Mouse (Mus musculus): ENCODE data around the gene Gjb6. TPM values are rescaled to one million over a fixed set of nuclear protein-coding genes. Genes with fewer than 3 reads are reported as not detected.

Gjb6 gene
- not detected for total RNA-seq (2021)
- long read RNA-seq, experiment 1, result 0 reads
- long read RNA-seq, experiment 2, result 0 reads

GRCm38 (mm10) chr14:57133161-57133661, at the start of gene Gjb6:
Gjb6 (minus strand) TSS chr14:57133611.
- no peak for TF ChIP-seq CTCF (IDR thresholded peaks at IDR 0.05)
- peak within 1 kb of the TSS; percentile 33; the same call in 1 of the 2 replicates for H3K4me3 ChIP-seq
- no peak for DNase-seq
- no peak within 1 kb of the TSS for H3K27ac ChIP-seq
- intact Hi-C loops (cut with DNase I), result no loop called here

DNA sequence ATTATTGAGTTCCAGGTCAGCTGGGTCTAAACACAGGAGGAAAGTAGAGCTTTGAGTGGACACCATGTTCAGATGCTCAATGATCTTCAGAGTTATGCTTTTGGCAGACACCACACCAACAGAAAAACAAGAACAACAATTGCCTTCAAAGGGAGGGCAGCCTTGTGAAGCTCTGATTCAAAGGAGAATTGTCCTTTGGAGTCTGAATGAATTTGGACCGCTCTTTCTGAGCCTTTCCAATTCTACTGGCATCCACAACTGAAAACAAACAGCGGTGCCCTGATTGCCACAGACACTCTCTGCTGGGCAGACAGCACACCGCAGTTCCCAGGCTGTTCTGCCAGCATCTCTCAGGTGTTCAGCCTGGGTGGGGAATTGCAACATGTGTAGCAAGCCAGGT, 32.1 kb upstream of the Gjb6 start:
- Histone ChIP-seq H3K27ac (no peak overlapping the region), H3K4me3 (no peak overlapping the region)
- TF ChIP-seq CTCF (IDR thresholded peaks at IDR 0.05), result no peak
- intact Hi-C loops (cut with DNase I), result no loop called here
- DNase-seq, result no peak

DNA sequence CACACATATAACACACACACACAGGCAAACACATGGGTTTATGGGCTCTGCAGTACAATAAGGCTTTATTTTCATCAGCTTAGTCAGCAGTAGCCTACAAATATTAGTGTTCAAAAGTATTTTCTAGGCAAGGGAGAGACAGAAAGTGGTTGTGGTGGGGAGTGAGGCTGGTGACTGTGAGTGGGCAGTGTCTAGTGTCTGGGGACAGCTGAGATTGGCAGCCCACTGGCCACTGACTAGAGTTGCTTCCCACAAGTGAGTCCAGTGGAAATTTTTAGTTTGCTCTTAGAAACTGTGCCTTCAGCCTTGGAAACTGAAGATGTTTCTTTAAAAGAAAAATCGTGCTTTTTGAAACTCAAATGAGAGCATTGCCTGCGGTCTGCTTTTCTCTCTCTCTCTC, 28.4 kb upstream of the Gjb6 start:
- no peak for DNase-seq
- Histone ChIP-seq H3K27ac (no peak overlapping the region), H3K4me3 (peak overlapping the region; percentile 24)
- no peak for TF ChIP-seq CTCF (IDR thresholded peaks at IDR 0.05)
- intact Hi-C loops (cut with DNase I), result no loop called here

GRCm38 (mm10) chr14:57161201-57161600, 27.8 kb upstream of the Gjb6 start:
- intact Hi-C loops (cut with DNase I), result no loop called here
- H3K27ac ChIP-seq, result no peak overlapping the region
- H3K4me3 ChIP-seq, result no peak overlapping the region
- TF ChIP-seq CTCF (IDR thresholded peaks at IDR 0.05), result no peak
- peak; percentile 82 for DNase-seq

DNA sequence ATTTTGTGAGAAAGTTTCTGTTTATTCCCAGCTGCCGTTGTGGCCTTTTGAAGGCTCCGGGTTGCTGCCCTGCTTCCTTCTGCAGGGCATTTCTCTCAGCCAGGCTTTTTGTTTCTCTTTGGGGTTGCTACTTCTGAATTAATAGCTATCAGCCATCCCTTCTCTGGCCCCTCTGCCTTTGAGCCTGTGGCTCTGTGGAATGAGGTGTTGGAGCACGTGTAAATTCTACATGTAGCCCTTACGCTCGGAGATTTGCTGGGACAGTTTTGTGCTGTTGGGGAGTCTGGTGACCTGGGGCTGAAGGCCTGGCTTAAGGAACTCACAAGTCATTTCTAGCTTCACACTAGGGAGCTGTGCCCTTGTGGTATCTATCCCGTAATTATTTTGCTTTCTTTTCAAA, 21.5 kb upstream of the Gjb6 start:
- TF ChIP-seq CTCF (IDR thresholded peaks at IDR 0.05), result no peak
- DNase-seq, result no peak
- intact Hi-C loops (cut with DNase I), result no loop called here
- Histone ChIP-seq H3K4me3 (no peak overlapping the region), H3K27ac (no peak overlapping the region)

- DNase-seq, result no peak
- intact Hi-C loops (cut with DNase I), result no loop called here
- no peak for TF ChIP-seq CTCF (IDR thresholded peaks at IDR 0.05)
- no peak overlapping the region for H3K4me3 ChIP-seq
- H3K27ac ChIP-seq, result no peak overlapping the region
Observed at GRCm38 (mm10) chr14:57145741-57146140, 12.3 kb upstream of the Gjb6 start.

DNA sequence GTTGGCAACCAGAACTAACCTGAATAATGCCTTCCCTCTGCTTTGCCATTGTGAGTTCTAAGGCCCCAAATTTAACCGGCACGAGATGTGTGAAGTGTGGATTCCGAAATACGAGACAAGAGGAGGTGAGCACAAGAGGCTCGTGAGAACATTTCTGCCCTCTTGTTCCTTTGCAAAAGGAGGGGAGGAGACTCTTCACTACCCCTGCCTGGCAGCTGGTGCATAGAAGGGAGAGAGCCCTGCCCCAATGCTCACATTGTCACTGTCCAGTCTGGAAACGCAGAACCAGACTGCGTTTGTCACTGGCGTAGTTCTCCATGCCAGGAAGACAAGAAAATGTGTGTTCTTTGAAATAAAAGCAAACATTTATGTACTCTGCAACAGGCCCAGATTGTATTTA, 1.9 kb upstream of the Gjb6 start:
- no peak for DNase-seq
- H3K27ac ChIP-seq, result no peak overlapping the region
- no peak overlapping the region for H3K4me3 ChIP-seq
- intact Hi-C loops (cut with DNase I), result no loop called here
- no peak for TF ChIP-seq CTCF (IDR thresholded peaks at IDR 0.05)

DNA sequence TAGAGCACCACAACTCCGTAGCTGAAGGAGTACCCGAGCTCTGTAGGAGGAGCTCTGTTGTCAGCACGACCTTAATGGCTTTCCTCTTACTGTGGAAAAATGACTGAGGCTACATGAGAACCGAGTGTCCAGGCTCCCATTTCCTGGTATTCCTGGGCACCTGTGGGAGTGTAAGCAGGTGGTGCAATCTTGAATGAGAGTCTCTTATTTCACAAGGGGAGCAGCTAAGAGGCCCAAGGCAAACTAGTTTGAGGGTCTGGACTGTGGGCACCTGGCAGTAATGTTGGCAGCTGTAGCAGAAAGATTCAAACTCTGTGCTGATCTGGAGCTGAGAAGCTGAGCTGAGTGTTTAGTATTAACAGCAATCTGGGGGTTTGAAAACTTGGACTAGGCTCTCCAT, 6.0 kb downstream of the Gjb6 start:
- no peak overlapping the region for H3K27ac ChIP-seq
- intact Hi-C loops (cut with DNase I), result no loop called here
- H3K4me3 ChIP-seq, result no peak overlapping the region
- DNase-seq, result no peak
- no peak for TF ChIP-seq CTCF (IDR thresholded peaks at IDR 0.05)

GRCm38 (mm10) chr14:57122295-57122694, 11.1 kb downstream of the Gjb6 start:
- TF ChIP-seq CTCF (IDR thresholded peaks at IDR 0.05), result no peak
- intact Hi-C loops (cut with DNase I), result no loop called here

DNA sequence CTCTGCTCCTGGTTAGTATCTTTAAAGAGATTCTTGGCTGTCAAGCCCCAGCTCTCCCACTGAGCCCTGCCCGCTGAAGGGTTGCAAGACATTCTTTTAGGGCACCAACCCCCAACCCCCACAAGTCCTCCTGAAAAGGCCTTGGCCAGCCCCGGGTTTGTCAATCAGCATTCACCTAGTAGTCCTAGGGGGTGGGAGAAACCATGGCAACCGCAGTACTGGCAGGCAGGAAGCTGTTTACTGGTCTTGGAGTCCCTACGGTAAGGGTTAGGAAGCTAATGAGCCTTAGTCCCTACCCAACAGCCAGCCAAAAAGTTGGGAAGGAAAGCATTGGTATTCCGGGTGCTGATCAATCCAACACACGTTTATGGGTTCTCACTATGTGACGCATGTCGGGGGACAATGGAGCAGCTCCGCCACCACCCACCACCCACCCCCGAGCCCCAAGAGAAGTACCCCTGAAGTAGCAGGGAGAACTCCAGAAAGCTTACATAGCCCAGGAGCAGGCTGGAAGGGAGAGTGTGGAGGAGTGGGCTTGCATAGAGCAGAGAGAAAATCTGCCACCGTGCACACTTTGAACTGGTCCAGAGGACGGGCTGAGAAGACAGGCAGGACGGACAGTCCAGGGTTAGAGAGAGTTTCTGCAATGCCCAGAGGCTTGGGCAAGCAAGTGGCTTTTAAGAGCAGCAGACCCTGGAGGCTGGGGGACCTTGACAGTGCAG, 17.4 kb downstream of the Gjb6 start, which contains the start of gene Gm4491:
TSS of gene Gm4491 (minus strand) at position 61 of the 722 bp plus-strand sequence.
- no peak within 1 kb of the TSS for H3K27ac ChIP-seq
- no peak for DNase-seq
- no peak within 1 kb of the TSS for H3K4me3 ChIP-seq
- intact Hi-C loops (cut with DNase I), result no loop called here
- TF ChIP-seq CTCF (IDR thresholded peaks at IDR 0.05), result no peak

More at GRCm38 (mm10) chr14:57122295-57122694, 11.1 kb downstream of the Gjb6 start:
- Histone ChIP-seq H3K4me3 (no peak overlapping the region), H3K27ac (no peak overlapping the region)
- DNase-seq, result no peak

DNA sequence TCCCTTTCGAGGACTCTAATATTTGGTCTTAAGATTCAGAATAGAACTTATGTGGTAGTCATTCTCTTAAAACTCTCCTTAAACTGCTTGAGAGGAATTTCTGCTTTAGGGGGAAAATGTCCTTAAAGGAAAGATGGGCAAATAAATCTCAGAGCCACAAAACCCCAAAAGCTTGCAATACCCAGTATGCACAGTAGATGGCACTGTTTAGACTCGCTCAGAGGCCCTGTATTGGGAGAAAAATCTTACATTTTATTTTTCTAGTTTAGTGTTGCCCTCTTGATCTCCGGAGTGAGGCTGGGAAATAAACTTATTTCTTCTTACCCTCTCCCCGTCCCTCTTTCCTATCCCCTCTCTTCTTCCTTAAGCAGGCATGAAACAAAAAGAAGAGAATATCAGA, 24.2 kb downstream of the Gjb6 start:
- no peak overlapping the region for H3K4me3 ChIP-seq
- peak; percentile 91 for TF ChIP-seq CTCF (IDR thresholded peaks at IDR 0.05)
- no peak overlapping the region for H3K27ac ChIP-seq
- intact Hi-C loops (cut with DNase I), result loop anchor here (1.0 kb wide), 1 partner anchor 253 kb away; no protein-coding TSS in a partner anchor
- no peak for DNase-seq

GRCm38 (mm10) chr14:57107916-57108315, 25.5 kb downstream of the Gjb6 start:
- Histone ChIP-seq H3K4me3 (no peak overlapping the region), H3K27ac (no peak overlapping the region)
- intact Hi-C loops (cut with DNase I), result no loop called here
- TF ChIP-seq CTCF (IDR thresholded peaks at IDR 0.05), result no peak
- no peak for DNase-seq

- intact Hi-C loops (cut with DNase I), result no loop called here
- Histone ChIP-seq H3K27ac (no peak overlapping the region), H3K4me3 (no peak overlapping the region)
- TF ChIP-seq CTCF (IDR thresholded peaks at IDR 0.05), result no peak
- DNase-seq, result no peak
Observed at GRCm38 (mm10) chr14:57107091-57107490, 26.3 kb downstream of the Gjb6 start.

DNA sequence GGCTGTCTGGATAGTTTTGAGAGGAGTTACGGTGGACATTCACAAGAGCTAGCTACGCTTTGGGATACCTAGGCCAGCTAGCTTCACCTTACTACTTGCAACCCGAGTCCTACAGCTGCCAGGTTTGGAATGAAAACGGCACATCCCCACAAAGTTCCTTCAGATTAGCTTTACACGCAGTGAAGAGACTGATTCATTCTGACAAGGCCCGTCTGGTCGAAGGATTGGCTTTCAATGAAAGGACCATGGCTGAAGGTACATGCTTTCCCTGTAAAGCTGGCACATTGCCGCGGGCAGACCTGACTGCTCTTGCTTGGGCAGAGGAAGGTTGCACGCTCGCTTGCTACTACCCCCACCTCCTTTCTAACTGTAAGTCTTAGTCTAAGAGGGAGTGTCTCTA, 27.7 kb downstream of the Gjb6 start:
- Histone ChIP-seq H3K27ac (no peak overlapping the region), H3K4me3 (no peak overlapping the region)
- no peak for DNase-seq
- TF ChIP-seq CTCF (IDR thresholded peaks at IDR 0.05), result no peak
- intact Hi-C loops (cut with DNase I), result no loop called here
